Mouse (Mus musculus): ENCODE measurements at regions not wholly inside any gene's neighbourhood (a gene's known extent, or its start where the extent isn't known, plus 50 kb on each side); places are given as distances from the start of the nearest gene placed in this dataset.

DNA sequence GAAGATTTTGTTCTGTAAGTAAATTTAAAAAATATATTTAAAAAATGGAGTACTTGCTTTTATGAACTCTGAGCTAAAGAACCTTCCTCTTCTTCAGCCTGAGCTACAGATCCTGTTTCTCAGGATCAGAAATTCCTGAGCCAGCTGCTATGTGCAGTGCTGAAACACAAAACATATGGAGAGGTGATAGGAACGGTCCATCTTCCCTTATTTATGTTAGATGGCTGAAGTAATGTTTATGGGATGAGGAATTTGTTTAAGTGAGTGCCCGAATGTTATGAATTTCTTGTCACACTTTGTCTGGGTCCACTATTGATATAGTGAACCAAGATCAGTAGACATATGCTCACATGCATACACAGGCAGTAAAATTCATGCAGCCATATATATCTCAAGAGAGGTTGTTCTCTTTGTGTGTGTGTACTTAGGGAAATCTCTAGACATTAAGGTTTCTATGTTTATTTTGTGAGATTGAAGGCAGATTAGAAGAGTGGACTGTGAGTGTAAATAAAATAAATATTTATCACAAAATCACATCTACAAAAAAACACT, 325.0 kb upstream of the Etaa1 start:
- TF ChIP-seq CTCF (IDR thresholded peaks at IDR 0.05; ENCODE audit: low read depth) (no peak), EP300 (IDR thresholded peaks at IDR 0.05; ENCODE audit: low read depth) (no peak)

All from liver, embryonic 14.5 days (tissue).